Mouse (Mus musculus) embryonic facial prominence, embryonic 11.5 days (tissue): Measurements from ENCODE around the gene Isg15. TPM values are rescaled to one million over a fixed set of nuclear protein-coding genes. Genes with fewer than 3 reads are reported as not detected.

Experiments
- ATAC-seq: fragments of 200-750 bp; cut with Nextera tagmentation; replicated peaks from 2 replicates; pipeline ENCODE4 v1.8.0; 2017; ENCODE audit warnings: low read depth; ENCODE audit not compliant: insufficient number of reproducible peaks, low FRiP score, low TSS enrichment
- DNase-seq: peaks from one replicate; pipeline ENCODE4 v3.0.0-alpha.2; 2015; ENCODE audit warnings: low spot score
- H3K27ac ChIP-seq: fragments of 300-500 bp; sonication (generic); replicated peaks from 2 replicates; pipeline ENCODE4 v1.5.1; 2014; ENCODE audit warnings: mild to moderate bottlenecking, low read depth, low read length, control low read depth
- H3K27me3 ChIP-seq: fragments of 300-500 bp; sonication (generic); 2 replicates; pipeline ENCODE4 v1.6.1; 2014; ENCODE audit warnings: mild to moderate bottlenecking, low read length, moderate library complexity, mixed read lengths; ENCODE audit not compliant: control insufficient read depth, insufficient read depth
- H3K36me3 ChIP-seq: fragments of 300-500 bp; sonication (generic); replicated peaks from 2 replicates; pipeline ENCODE4 v1.6.1; 2014; ENCODE audit warnings: low read depth, mild to moderate bottlenecking, low read length, moderate library complexity, mixed read lengths; ENCODE audit not compliant: control insufficient read depth, insufficient read depth
- H3K4me1 ChIP-seq: fragments of 300-500 bp; sonication (generic); 2 replicates; pipeline ENCODE4 v1.6.1; 2014; ENCODE audit warnings: low read length, mixed read lengths; ENCODE audit not compliant: control insufficient read depth, insufficient read depth
- H3K4me2 ChIP-seq: fragments of 300-500 bp; sonication (generic); 2 replicates; pipeline ENCODE4 v1.6.1; 2014; ENCODE audit warnings: low read depth, mild to moderate bottlenecking, control low read depth, low read length, moderate library complexity
- H3K4me3 ChIP-seq: fragments of 300-500 bp; sonication (generic); 2 replicates; pipeline ENCODE4 v1.5.1; 2014; ENCODE audit warnings: low read depth, low read length, control low read depth
- H3K9ac ChIP-seq: fragments of 300-500 bp; sonication (generic); replicated peaks from 2 replicates; pipeline ENCODE4 v1.6.1; 2014; ENCODE audit warnings: mild to moderate bottlenecking, control low read depth, low read length
- H3K9me3 ChIP-seq: fragments of 300-500 bp; sonication (generic); replicated peaks from 2 replicates; pipeline ENCODE4 v1.6.1; 2016; ENCODE audit warnings: mild to moderate bottlenecking, low read length, inconsistent platforms, mixed read lengths; ENCODE audit not compliant: control insufficient read depth
- WGBS: fragments of 180-500 bp; shearing (Covaris S2); extraction: QIAGEN DNeasy Blood & Tissue Kit; methylation state at CpG from one replicate; pipeline ENCODE4 v1.1.7; 2014; 5-methylcytosine and 5-hydroxymethylcytosine counted together
- polyA plus RNA-seq: library from polyadenylated mRNA; unstranded; fragments of >200 nt; fragmentation: Nextera tagmentation; extraction: Ambion mirVana; gene quantifications from 2 replicates; pipeline ENCODE4 v1.2.1, GENCODE M21; 2014

The Isg15 gene
- polyA plus RNA-seq, 1 experiment from 2014 or later: 0.29 TPM

DNA sequence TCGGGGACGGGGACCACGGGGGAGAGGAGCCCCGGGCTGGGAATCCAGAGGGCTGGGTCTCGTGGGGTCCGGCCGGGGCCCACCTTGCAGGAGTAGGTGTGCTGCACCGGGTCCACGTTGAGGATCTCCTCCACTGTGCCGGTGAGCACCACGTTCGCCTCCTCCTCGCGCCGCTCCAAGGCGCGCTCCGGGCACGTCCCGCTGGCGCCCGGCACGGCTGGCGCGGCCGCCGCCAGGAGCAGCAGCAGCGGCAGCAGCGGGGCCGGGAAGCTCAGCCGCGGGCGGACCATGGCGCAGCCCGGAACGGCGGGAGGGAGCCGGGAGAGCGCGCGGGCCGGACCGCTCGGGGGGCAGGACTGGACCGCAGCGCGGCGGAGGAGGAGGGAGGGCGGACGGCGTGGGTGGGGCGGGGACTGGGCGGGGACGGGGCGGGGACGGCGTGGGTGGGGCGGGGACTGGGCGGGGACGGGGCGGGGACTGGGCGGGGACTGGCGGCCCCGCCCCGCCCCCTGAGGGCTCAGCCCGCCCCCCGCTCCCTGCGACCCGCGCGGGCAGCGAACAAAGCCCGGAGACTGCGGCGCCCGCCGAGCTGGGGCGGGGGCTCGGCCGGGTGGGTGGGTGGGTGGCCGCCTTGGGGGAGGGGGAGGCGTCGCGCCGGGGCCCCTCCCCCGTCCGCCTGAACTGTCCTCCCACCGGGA is 3.3 kb downstream of the Isg15 start, which contains the start of gene Agrn:
Gene Agrn (minus strand): TSS at position 358 of the 698 bp plus-strand sequence.
- peaks cover 3% of the 10 kb centered on the region; the same call in 1 of the 2 replicates for H3K4me1 ChIP-seq
- no peaks in the 10 kb centered on the region; the same call in 1 of the 2 replicates for H3K36me3 ChIP-seq
- H3K4me3 ChIP-seq: peak within 1 kb of the TSS; percentile 78
- peak within 1 kb of the TSS; percentile 90 for H3K4me2 ChIP-seq
- peak within 1 kb of the TSS; percentile 72 for H3K9ac ChIP-seq
- H3K27ac ChIP-seq: peak within 1 kb of the TSS; percentile 95
- no peaks in the 10 kb centered on the region for H3K9me3 ChIP-seq
- H3K27me3 ChIP-seq: no peaks in the 10 kb centered on the region
- peak; percentile 86 for DNase-seq
- 1% methylated on average over 31 of the region's 88 CpGs for WGBS
- peak; percentile 72 for ATAC-seq

DNA sequence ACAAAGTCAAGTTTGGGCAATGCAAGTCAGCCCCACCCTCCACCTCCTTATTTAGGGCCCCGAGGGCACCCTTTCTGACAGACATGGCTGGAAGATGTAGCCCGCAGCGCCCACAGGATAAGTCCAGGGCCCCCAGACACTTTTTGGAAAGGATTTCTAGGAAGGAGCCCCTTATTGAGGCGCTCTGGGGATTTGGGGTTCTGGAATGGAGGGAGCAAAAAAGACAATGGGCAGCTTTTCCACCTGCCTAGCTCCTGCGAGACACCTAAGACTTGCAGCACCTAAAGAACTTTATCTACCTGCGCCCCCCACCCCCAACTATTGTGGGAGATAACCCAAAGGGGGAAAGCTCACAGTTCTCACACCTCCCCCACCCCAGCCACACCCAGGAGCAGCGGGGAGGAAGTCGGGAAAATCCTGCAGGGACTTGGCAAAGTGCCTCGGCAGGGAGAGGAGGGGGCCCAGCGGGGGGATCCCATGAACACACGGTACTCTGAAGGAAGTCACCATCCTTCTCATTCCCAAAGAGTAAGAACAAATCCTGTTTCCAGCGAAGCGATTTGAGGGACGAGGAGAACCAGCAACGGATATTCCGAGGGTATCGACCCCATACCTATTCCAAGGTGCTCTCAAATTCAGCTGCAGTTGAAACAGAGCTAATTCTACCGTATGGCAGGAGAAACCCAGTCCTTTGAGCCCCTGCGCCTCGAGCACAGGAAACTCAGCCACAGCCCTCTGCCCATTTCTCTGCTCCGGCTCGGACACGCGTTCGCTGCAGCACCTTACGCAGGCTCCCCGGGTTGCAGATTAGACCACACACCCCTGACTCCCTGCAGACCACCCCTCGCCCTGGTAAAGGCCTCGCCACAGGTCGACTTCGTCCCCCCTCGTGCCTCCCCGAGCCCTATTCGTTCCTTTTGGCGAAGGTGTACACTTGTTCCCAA is 4.4 kb downstream of the Isg15 start:
- peak; percentile 61 for DNase-seq
- peak overlapping the region; percentile 72 for H3K9ac ChIP-seq
- H3K36me3 ChIP-seq: no peaks in the 10 kb centered on the region; the same call in 1 of the 2 replicates
- peak overlapping the region; percentile 78 for H3K4me3 ChIP-seq
- no peak for ATAC-seq
- H3K27ac ChIP-seq: no peak overlapping the region; the same call in 1 of the 2 replicates
- 4% methylated on average over 35 of the region's 35 CpGs for WGBS
- peaks cover 3% of the 10 kb centered on the region; the same call in 1 of the 2 replicates for H3K4me1 ChIP-seq
- H3K9me3 ChIP-seq: no peaks in the 10 kb centered on the region
- no peaks in the 10 kb centered on the region for H3K27me3 ChIP-seq
- H3K4me2 ChIP-seq: peak overlapping the region; percentile 90

DNA sequence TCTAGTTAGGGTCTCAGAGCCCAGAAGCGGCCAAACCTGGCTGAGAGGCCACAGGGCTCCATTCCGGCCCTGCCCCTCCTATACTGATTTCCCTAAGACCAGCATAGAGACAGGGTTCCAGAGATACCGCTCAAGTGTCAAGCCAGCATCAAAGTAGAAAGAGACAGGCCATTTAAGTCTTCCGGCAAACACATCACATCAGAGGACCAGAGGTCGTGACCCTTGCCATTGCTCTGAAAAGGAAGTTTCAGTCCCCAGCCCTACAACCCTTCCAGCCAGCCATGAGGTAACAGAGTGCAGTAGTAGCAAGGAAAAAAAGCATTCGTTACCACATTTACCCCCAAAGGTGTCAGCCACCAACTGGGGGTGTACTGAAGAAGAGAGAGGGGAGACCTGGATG is 6.3 kb downstream of the Isg15 start:
- DNase-seq: no peak
- H3K4me3 ChIP-seq: no peak overlapping the region
- ATAC-seq: no peak
- H3K27me3 ChIP-seq: no peaks in the 10 kb centered on the region
- H3K27ac ChIP-seq: no peak overlapping the region
- 23% methylated on average over 6 of the region's 6 CpGs for WGBS
- no peaks in the 10 kb centered on the region; the same call in 1 of the 2 replicates for H3K36me3 ChIP-seq
- peaks cover 6% of the 10 kb centered on the region for H3K4me1 ChIP-seq
- H3K9ac ChIP-seq: no peak overlapping the region
- no peak overlapping the region for H3K4me2 ChIP-seq
- no peaks in the 10 kb centered on the region for H3K9me3 ChIP-seq

DNA sequence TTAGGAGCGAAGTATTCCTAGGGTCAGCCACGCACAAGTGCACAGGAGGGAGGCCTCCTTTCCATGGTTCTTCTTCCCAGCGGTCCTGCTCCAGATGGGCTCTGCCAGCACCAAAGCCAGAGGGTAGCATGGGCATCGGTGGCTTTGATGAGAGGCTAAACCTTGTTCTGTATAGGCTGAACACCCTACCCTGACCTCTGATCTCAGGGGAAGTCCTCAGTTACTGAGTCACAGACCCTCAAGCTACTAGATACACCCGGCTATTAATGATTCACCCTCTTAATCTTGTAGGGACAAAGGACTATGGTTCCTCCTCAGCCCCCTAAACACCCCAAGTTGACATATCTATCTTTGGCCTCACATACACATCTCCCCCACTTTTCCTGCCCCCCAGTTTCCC is 6.7 kb downstream of the Isg15 start:
- Histone ChIP-seq H3K4me3 (no peak overlapping the region), H3K4me2 (no peak overlapping the region), H3K27me3 (no peaks in the 10 kb centered on the region), H3K9me3 (no peaks in the 10 kb centered on the region), H3K9ac (no peak overlapping the region), H3K36me3 (no peaks in the 10 kb centered on the region; the same call in 1 of the 2 replicates), H3K27ac (no peak overlapping the region), H3K4me1 (peaks cover 10% of the 10 kb centered on the region)
- DNase-seq: no peak
- no peak for ATAC-seq
- WGBS: 63% methylated on average over 5 of the region's 5 CpGs

DNA sequence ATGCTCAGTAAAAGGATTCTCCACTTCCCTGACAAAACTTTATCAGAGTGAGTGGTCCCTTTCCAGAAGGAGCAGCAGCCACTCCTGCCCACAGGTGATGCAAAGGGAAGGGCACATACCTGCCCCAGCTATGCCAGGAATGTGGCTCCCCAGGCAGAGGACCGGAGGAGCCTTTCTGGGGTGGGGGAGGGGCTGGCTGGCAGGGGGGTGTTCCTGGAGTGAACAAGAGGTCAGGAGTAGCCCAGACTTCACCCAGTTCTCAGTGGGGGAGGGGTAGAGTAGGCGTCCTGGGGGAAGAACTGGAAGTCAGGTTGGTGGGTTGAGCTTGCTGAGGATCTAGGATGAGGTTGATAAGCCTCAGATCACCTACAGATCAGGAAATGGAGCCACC is 7.4 kb downstream of the Isg15 start:
- Histone ChIP-seq H3K9ac (no peak overlapping the region), H3K27ac (no peak overlapping the region), H3K4me2 (no peak overlapping the region), H3K27me3 (no peaks in the 10 kb centered on the region), H3K9me3 (no peaks in the 10 kb centered on the region), H3K4me3 (no peak overlapping the region), H3K4me1 (peaks cover 14% of the 10 kb centered on the region), H3K36me3 (no peaks in the 10 kb centered on the region; the same call in 1 of the 2 replicates)
- ATAC-seq (no peak), DNase-seq (peak; percentile 20)
- WGBS: 13% methylated on average over 2 of the region's 2 CpGs

DNA sequence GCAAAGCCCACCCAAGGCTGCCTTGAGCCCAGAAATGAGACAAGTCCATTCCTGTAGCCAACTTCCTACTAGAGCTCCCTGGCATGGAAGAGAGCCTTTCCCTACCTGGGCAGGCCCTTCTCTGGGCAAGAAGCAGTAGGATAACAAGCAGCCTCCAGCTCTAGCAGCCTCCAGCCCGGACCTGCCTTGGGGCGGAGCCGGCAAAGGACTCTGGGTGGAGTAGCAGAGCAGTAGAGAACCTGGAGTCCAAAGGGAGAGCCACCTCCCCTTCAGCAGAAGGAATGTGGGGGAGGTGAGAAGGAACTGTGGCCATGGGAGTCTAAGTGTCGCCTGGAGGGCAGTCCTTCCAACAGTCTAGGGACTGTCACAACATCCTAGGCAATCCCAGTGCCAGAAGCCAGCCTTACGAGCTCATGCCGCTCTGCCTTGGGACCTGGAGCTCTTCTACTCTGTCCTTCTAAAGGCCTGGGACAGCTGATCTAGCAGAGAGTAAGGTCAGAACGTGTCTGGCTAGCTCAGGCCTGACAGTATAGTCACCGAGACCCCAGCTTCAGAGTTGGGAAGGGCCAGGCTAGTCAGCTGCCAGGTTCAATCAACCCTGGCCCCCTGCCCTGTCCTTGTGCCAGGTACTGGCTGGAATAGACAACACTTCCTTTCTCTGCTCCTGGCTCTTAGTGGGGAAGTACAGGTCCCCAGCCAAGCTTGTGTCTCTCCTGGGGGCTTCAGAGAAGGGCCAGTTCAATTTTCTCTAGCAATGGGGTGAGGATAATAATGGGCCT is 8.0 kb downstream of the Isg15 start:
- Histone ChIP-seq H3K4me2 (no peak overlapping the region), H3K27me3 (no peaks in the 10 kb centered on the region), H3K27ac (no peak overlapping the region), H3K4me3 (no peak overlapping the region), H3K9me3 (no peaks in the 10 kb centered on the region), H3K9ac (no peak overlapping the region), H3K4me1 (peaks cover 16% of the 10 kb centered on the region), H3K36me3 (no peaks in the 10 kb centered on the region; the same call in 1 of the 2 replicates)
- 45% methylated on average over 8 of the region's 8 CpGs for WGBS
- ATAC-seq: no peak
- DNase-seq: no peak

DNA sequence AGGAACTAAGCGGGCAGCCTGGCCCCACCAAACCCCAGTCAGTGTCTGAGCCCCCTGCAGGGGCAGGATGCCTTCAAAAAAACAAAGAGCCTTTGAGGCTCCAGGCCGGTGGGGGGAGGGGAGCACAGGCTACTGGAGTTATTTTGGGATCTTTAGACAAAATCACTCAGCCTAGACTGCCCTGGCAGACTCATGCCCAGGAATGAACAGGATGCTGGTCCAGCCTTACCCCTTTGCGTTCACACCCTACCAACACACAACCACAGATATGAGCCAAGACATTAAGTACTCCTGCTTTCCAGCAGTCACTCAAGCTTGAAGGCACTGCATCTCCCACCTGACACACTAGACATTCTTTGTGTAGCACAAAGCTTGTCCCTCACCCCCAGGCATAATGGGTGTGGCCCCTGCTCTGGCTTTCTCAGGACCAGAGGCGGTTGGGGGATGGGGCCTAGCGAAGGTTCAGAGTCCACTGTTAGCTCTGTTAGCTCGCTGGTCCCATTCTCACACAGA is 11.8 kb downstream of the Isg15 start:
- 0 out of 2 replicates have a peak overlapping the region, but pooled peaks have one; percentile 34 for H3K9ac ChIP-seq
- H3K36me3 ChIP-seq: no peaks in the 10 kb centered on the region; the same call in 1 of the 2 replicates

More for the DNA sequence above, 11.8 kb downstream of the Isg15 start:
- 0 out of 2 replicates have a peak, but pooled peaks have one; percentile 15 for ATAC-seq
- no peaks in the 10 kb centered on the region for H3K27me3 ChIP-seq
- DNase-seq: peak; percentile 70
- no peak overlapping the region for H3K4me2 ChIP-seq
- no peaks in the 10 kb centered on the region for H3K9me3 ChIP-seq
- no peak overlapping the region for H3K4me3 ChIP-seq
- peaks cover 24% of the 10 kb centered on the region for H3K4me1 ChIP-seq
- WGBS: 7% methylated on average over 6 of the region's 6 CpGs
- peak overlapping the region; percentile 52; the same call in 1 of the 2 replicates for H3K27ac ChIP-seq
